Mouse (Mus musculus) G1E (cell line): ENCODE measurements around the gene Zfp868. TPM values are rescaled to one million over a fixed set of nuclear protein-coding genes. Genes with fewer than 3 reads are reported as not detected.
A peak's percentile ranks its signal among the peaks of the same experiment; 100 is the strongest.
"Not testable (repeated sequence)": the region's sequence is repeated elsewhere in the genome, so short reads cannot be mapped to it uniquely, and the experiment has no call there.

Experiments
- ATAC-seq: 2 replicates; pipeline ENCODE4 v1.8.0; 2016; ENCODE audit warnings: mild to moderate bottlenecking; ENCODE audit not compliant: insufficient number of reproducible peaks, poor library complexity, low FRiP score, severe bottlenecking; ENCODE audit errors: extremely low read depth
- DNase-seq: peaks from one replicate; pipeline ENCODE4 v3.0.0; 2012; ENCODE audit warnings: low spot score
- H3K27me3 ChIP-seq: 2 replicates; pipeline ENCODE4 v1.6.1; 2012; ENCODE audit warnings: mild to moderate bottlenecking, low read length, inconsistent platforms; ENCODE audit not compliant: insufficient read depth
- H3K36me3 ChIP-seq: replicated peaks from 2 replicates; pipeline ENCODE3; 2012; ENCODE audit warnings: mild to moderate bottlenecking, inconsistent platforms
- H3K4me1 ChIP-seq: 2 replicates; pipeline ENCODE4 v1.6.1; 2012; ENCODE audit warnings: low read depth, low read length, inconsistent platforms, mixed read lengths; ENCODE audit not compliant: insufficient read depth
- H3K4me3 ChIP-seq: 2 replicates; pipeline ENCODE4 v1.5.1; 2012; ENCODE audit warnings: low read depth, mild to moderate bottlenecking, inconsistent platforms, low read length, moderate library complexity, mixed read lengths
- H3K9me3 ChIP-seq: replicated peaks from 2 replicates; pipeline ENCODE4 v1.6.1; 2012; ENCODE audit warnings: inconsistent platforms
- CTCF ChIP-seq: IDR thresholded peaks from 2 replicates; pipeline ENCODE4 v1.5.1; 2012; ENCODE audit warnings: low read depth, low read length, inconsistent platforms, mixed read lengths
- GATA1 ChIP-seq: IDR thresholded peaks from 2 replicates; pipeline ENCODE4 v1.6.1; 2012; ENCODE audit warnings: borderline replicate concordance, low read length, inconsistent platforms, mixed read lengths
- GATA2 ChIP-seq: IDR thresholded peaks from 2 replicates; pipeline ENCODE4 v1.6.1; 2012; ENCODE audit warnings: low read depth, low read length, inconsistent platforms, borderline replicate concordance
- POLR2AphosphoS5 ChIP-seq: IDR thresholded peaks from 2 replicates; pipeline ENCODE4 v1.6.1; 2012; ENCODE audit warnings: low read depth, low read length, inconsistent platforms; ENCODE audit not compliant: insufficient replicate concordance
- TAL1 ChIP-seq: conservative IDR thresholded peaks from 2 replicates; pipeline ENCODE4 v1.6.1; 2012; ENCODE audit warnings: low read depth, low read length, inconsistent platforms, mixed read lengths
- polyA plus RNA-seq: library from polyadenylated mRNA; stranded (reverse); fragments of >175 nt; gene quantifications from 2 replicates; pipeline ENCODE4 v1.2.3, GENCODE M21; 2012
- total RNA-seq, 2 experiments: library from RNA; stranded (forward) in 1 of 2; stranded (reverse) in 1 of 2; fragments of 200-1000 nt in 1 of 2; fragments of >200 nt in 1 of 2; fragmentation: Nextera tagmentation in 1 of 2; gene quantifications; 2 replicates each; pipeline ENCODE4 v1.2.3; 2014 to 2017

The Zfp868 gene
- total and polyA plus RNA-seq, 3 experiments: 1.6 to 63.8 (median 27.4) TPM

DNA sequence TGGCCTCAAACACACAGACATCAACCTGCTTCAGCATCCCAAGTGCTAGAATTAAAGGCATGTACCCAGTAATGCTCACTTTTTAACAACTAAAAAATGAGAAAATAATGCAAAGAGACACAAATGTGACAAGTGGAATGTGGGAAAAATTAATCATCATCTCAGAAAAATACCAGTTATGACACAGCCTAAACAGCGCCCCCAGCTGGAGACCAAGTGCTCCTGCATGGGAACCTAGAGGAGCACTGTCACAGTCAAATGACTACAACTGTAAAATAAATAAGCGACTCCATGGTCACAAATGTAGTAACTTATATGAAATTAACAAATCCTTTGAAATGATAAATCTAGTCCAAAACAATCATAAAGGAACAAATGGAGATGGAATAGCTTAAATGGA is 10.7 kb downstream of the Zfp868 start:
- H3K27me3 ChIP-seq: no peaks in the 10 kb centered on the region
- no peak overlapping the region for H3K4me3 ChIP-seq
- no peak for ATAC-seq
- H3K4me1 ChIP-seq: no peaks in the 10 kb centered on the region
- peaks cover 88% of the 10 kb centered on the region for H3K36me3 ChIP-seq
- no peak for DNase-seq
- H3K9me3 ChIP-seq: no peaks in the 10 kb centered on the region
- no peak for TF ChIP-seq CTCF
- no peak for TF ChIP-seq TAL1
- TF ChIP-seq POLR2AphosphoS5: no peak
- no peak for TF ChIP-seq GATA1

- not testable (repeated sequence) for H3K4me1 ChIP-seq, DNase-seq, H3K4me3 ChIP-seq, H3K9me3 ChIP-seq, ATAC-seq, H3K36me3 ChIP-seq, H3K27me3 ChIP-seq
Observed at GRCm38 (mm10) chr8:69597598-69597997, 27.8 kb downstream of the Zfp868 start.

GRCm38 (mm10) chr8:69584611-69585202 is 40.6 kb downstream of the Zfp868 start:
- no peak for ATAC-seq
- peak overlapping the region; percentile 64 for H3K4me3 ChIP-seq

GRCm38 (mm10) chr8:69584201-69584600 is 41.1 kb downstream of the Zfp868 start:
- not testable (repeated sequence) for DNase-seq, H3K4me1 ChIP-seq, H3K9me3 ChIP-seq, H3K4me3 ChIP-seq, ATAC-seq, H3K27me3 ChIP-seq, H3K36me3 ChIP-seq

More at GRCm38 (mm10) chr8:69584611-69585202, 40.6 kb downstream of the Zfp868 start:
- no peaks in the 10 kb centered on the region for H3K9me3 ChIP-seq
- H3K36me3 ChIP-seq: no peaks in the 10 kb centered on the region
- TF ChIP-seq POLR2AphosphoS5 (no peak), GATA1 (no peak), GATA2 (no peak), TAL1 (no peak), CTCF (no peak)
- DNase-seq: no peak
- no peaks in the 10 kb centered on the region for H3K4me1 ChIP-seq
- peaks cover 2% of the 10 kb centered on the region; the same call in 1 of the 2 replicates for H3K27me3 ChIP-seq

Other genes with a start within 250 kb of the Zfp868 start
- not detected in 2 replicates for gene Gm9495, start 172.0 kb downstream of the Zfp868 start, total RNA-seq (2014; fragmentation: Nextera tagmentation)
- 0.16 TPM in 1 of 2 replicates, not detected in the other for gene Gm9495, start 172.0 kb downstream of the Zfp868 start, total RNA-seq (2017)
- gene Gm9495, start 172.0 kb downstream of the Zfp868 start, polyA plus RNA-seq: not detected in 2 replicates
- gene Gm7697, start 102.6 kb downstream of the Zfp868 start, total RNA-seq (2014; fragmentation: Nextera tagmentation): not detected in 2 replicates
- gene Gm7697, start 102.6 kb downstream of the Zfp868 start, total RNA-seq (2017): not detected in 2 replicates
- not detected in 2 replicates for gene Gm7697, start 102.6 kb downstream of the Zfp868 start, polyA plus RNA-seq
- 0.29 and 0.53 TPM in 2 replicates for gene Zfp964, start 28.9 kb upstream of the Zfp868 start, total RNA-seq (2014; fragmentation: Nextera tagmentation)
- 0.16 and 0.29 TPM in 2 replicates for gene Zfp964, start 28.9 kb upstream of the Zfp868 start, total RNA-seq (2017)
- gene Zfp964, start 28.9 kb upstream of the Zfp868 start, polyA plus RNA-seq: not detected in 2 replicates
- gene Zfp869, start 85.2 kb upstream of the Zfp868 start, total RNA-seq (2014; fragmentation: Nextera tagmentation): 34.8 and 41.2 TPM in 2 replicates
- 33.6 and 37.9 TPM in 2 replicates for gene Zfp869, start 85.2 kb upstream of the Zfp868 start, total RNA-seq (2017)
- 1.3 and 1.4 TPM in 2 replicates for gene Zfp869, start 85.2 kb upstream of the Zfp868 start, polyA plus RNA-seq
- gene Zfp963, start 124.4 kb upstream of the Zfp868 start, total RNA-seq (2014; fragmentation: Nextera tagmentation): 13.4 and 16.4 TPM in 2 replicates
- 6.7 and 7.5 TPM in 2 replicates for gene Zfp963, start 124.4 kb upstream of the Zfp868 start, total RNA-seq (2017)
- 0.45 and 0.51 TPM in 2 replicates for gene Zfp963, start 124.4 kb upstream of the Zfp868 start, polyA plus RNA-seq
- not detected in 2 replicates for gene Gm20422, start 149.3 kb upstream of the Zfp868 start, total RNA-seq (2014; fragmentation: Nextera tagmentation)
- gene Gm20422, start 149.3 kb upstream of the Zfp868 start, total RNA-seq (2017): 0.38 TPM in 1 of 2 replicates, not detected in the other
- gene Gm20422, start 149.3 kb upstream of the Zfp868 start, polyA plus RNA-seq: 0.99 and 1.4 TPM in 2 replicates
- 27.8 and 29.8 TPM in 2 replicates for gene Atp13a1, start 165.6 kb upstream of the Zfp868 start, total RNA-seq (2014; fragmentation: Nextera tagmentation)
- 17.8 and 23.8 TPM in 2 replicates for gene Atp13a1, start 165.6 kb upstream of the Zfp868 start, total RNA-seq (2017)
- gene Atp13a1, start 165.6 kb upstream of the Zfp868 start, polyA plus RNA-seq: 40.7 and 43.6 TPM in 2 replicates
- gene Zfp866, start 165.6 kb upstream of the Zfp868 start, total RNA-seq (2014; fragmentation: Nextera tagmentation): 32.8 and 36.6 TPM in 2 replicates
- gene Zfp866, start 165.6 kb upstream of the Zfp868 start, total RNA-seq (2017): 35.3 and 35.4 TPM in 2 replicates
- 1.2 and 1.9 TPM in 2 replicates for gene Zfp866, start 165.6 kb upstream of the Zfp868 start, polyA plus RNA-seq
- 60.0 and 61.2 TPM in 2 replicates for gene Gmip, start 183.1 kb upstream of the Zfp868 start, total RNA-seq (2014; fragmentation: Nextera tagmentation)
- 45.2 and 48.0 TPM in 2 replicates for gene Gmip, start 183.1 kb upstream of the Zfp868 start, total RNA-seq (2017)
- 53.2 and 85.2 TPM in 2 replicates for gene Gmip, start 183.1 kb upstream of the Zfp868 start, polyA plus RNA-seq
- gene Lpar2, start 196.9 kb upstream of the Zfp868 start, total RNA-seq (2014; fragmentation: Nextera tagmentation): 2.5 and 4.3 TPM in 2 replicates
- gene Lpar2, start 196.9 kb upstream of the Zfp868 start, total RNA-seq (2017): 1.5 and 1.8 TPM in 2 replicates
- 0.65 and 0.69 TPM in 2 replicates for gene Lpar2, start 196.9 kb upstream of the Zfp868 start, polyA plus RNA-seq
- 2.0 and 2.2 TPM in 2 replicates for gene Pbx4, start 206.9 kb upstream of the Zfp868 start, total RNA-seq (2014; fragmentation: Nextera tagmentation)
- gene Pbx4, start 206.9 kb upstream of the Zfp868 start, total RNA-seq (2017): 3.7 and 4.4 TPM in 2 replicates
- 2.0 and 2.8 TPM in 2 replicates for gene Pbx4, start 206.9 kb upstream of the Zfp868 start, polyA plus RNA-seq